Mouse (Mus musculus): ENCODE data around the gene 4931406C07Rik.

The 4931406C07Rik gene

GRCm38 (mm10) chr9:15238297-15238990 lies 67.8 kb downstream of the 4931406C07Rik start:
- DNase-seq (ENCODE audit: low spot score in 2 of 2): no peak

- DNase-seq (ENCODE audit: low spot score in 2 of 2): no peak
Observed at GRCm38 (mm10) chr9:15237516-15238296, 68.5 kb downstream of the 4931406C07Rik start.

- DNase-seq (ENCODE audit: low spot score in 2 of 2): no peak
Observed at GRCm38 (mm10) chr9:15235986-15236385, 70.3 kb downstream of the 4931406C07Rik start.

GRCm38 (mm10) chr9:15233604-15234003 lies 72.6 kb downstream of the 4931406C07Rik start:
- DNase-seq (ENCODE audit: low spot score in 2 of 2): no peak
